Mouse (Mus musculus) MEL (cell line): ENCODE data around the gene Ttc30a2.

ENCODE experiments used
- CTCF ChIP-seq, 3 experiments: IDR thresholded peaks in 2 of 3; conservative IDR thresholded peaks in 1 of 3; 2 replicates each; pipeline ENCODE4 v1.5.1; 2011 to 2012; ENCODE audit warnings: low read length in 3 of 3, low read depth in 2 of 3, mild to moderate bottlenecking in 2 of 3, improper control_type of control experiment in 1 of 3, inconsistent platforms in 1 of 3, mixed read lengths in 1 of 3, moderate library complexity in 1 of 3; ENCODE audit not compliant: control insufficient read depth in 1 of 3, insufficient read depth in 1 of 3, poor library complexity in 1 of 3, severe bottlenecking in 1 of 3
- E2F4 ChIP-seq: IDR thresholded peaks from 2 replicates; pipeline ENCODE4 v1.6.1; 2011; ENCODE audit warnings: low read depth, low read length, improper control_type of control experiment, borderline replicate concordance
- EP300 ChIP-seq, 2 experiments: IDR thresholded peaks; 2 replicates each; pipeline ENCODE4 v1.6.1; 2011; ENCODE audit warnings: improper control_type of control experiment in 2 of 2, low read length in 2 of 2, low read depth in 1 of 2, mild to moderate bottlenecking in 1 of 2
- HCFC1 ChIP-seq: IDR thresholded peaks from 2 replicates; pipeline ENCODE4 v1.6.1; 2012; ENCODE audit warnings: low read depth, mild to moderate bottlenecking, inconsistent platforms, low read length, improper control_type of control experiment, moderate library complexity
- MAX ChIP-seq: IDR thresholded peaks from 2 replicates; pipeline ENCODE4 v1.6.1; 2011; ENCODE audit warnings: low read length, improper control_type of control experiment
- MAZ ChIP-seq: IDR thresholded peaks from 2 replicates; pipeline ENCODE4 v1.6.1; 2012; ENCODE audit warnings: low read depth, mild to moderate bottlenecking, inconsistent platforms, low read length, improper control_type of control experiment
- NELFE ChIP-seq: IDR thresholded peaks from 2 replicates; pipeline ENCODE4 v1.6.1; 2011; ENCODE audit warnings: low read depth, low read length, improper control_type of control experiment
- POLR2AphosphoS2 ChIP-seq: IDR thresholded peaks from 2 replicates; pipeline ENCODE4 v1.6.1; 2011; ENCODE audit warnings: low read length, improper control_type of control experiment
- RAD21 ChIP-seq: IDR thresholded peaks from 2 replicates; pipeline ENCODE4 v1.6.1; 2011; ENCODE audit warnings: mild to moderate bottlenecking, low read depth, low read length, improper control_type of control experiment
- RCOR1 ChIP-seq: IDR thresholded peaks from 2 replicates; pipeline ENCODE4 v1.6.1; 2012; ENCODE audit warnings: low read depth, mild to moderate bottlenecking, inconsistent platforms, low read length, improper control_type of control experiment

GRCm38 (mm10) chr2:75983847-75984246, 5.9 kb upstream of the Ttc30a2 start:
- TF ChIP-seq POLR2AphosphoS2 = no peak
- TF ChIP-seq MAX = no peak
- no peak for TF ChIP-seq CTCF (IDR thresholded peaks at IDR 0.05 in 2 of 3, conservative IDR thresholded peaks at IDR 0.05 in 1 of 3; ENCODE audit: control insufficient read depth in 1 of 3, insufficient read depth in 1 of 3, low read depth in 2 of 3, low read length in 3 of 3, poor library complexity in 1 of 3, severe bottlenecking in 1 of 3)
- no peak for TF ChIP-seq RCOR1
- TF ChIP-seq E2F4 = no peak
- TF ChIP-seq EP300 (IDR thresholded peaks at IDR 0.05; ENCODE audit: low read depth in 1 of 2, low read length in 2 of 2) = no peak
- no peak for TF ChIP-seq NELFE
- no peak for TF ChIP-seq RAD21
- no peak for TF ChIP-seq MAZ
- no peak for TF ChIP-seq HCFC1
